Mouse (Mus musculus) left cerebral cortex, postnatal 36 days (tissue): ENCODE data around the gene Tspan32. TPM values are rescaled to one million over a fixed set of nuclear protein-coding genes. Genes with fewer than 3 reads are reported as not detected.
A peak's percentile ranks its signal among the peaks of the same experiment; 100 is the strongest.

Source experiments
- DNase-seq, 2 experiments: peaks; one replicate each; pipeline ENCODE4 v3.0.0; 2021 to 2022; ENCODE audit warnings: low spot score in 2 of 2, mixed read lengths in 1 of 2
- intact Hi-C: fragments of 180-260 bp; cut with DNase I; formaldehyde crosslinking; loops from one replicate; pipeline ENCODE4 v1.15.1; 2025
- total RNA-seq, 2 experiments: library from RNA; stranded (reverse); gene quantifications; 2 replicates each; pipeline ENCODE4 v1.2.3; 2021

The Tspan32 gene
- total RNA-seq, 2 experiments from 2014 or later, result 0.20 to 0.39 TPM

DNA sequence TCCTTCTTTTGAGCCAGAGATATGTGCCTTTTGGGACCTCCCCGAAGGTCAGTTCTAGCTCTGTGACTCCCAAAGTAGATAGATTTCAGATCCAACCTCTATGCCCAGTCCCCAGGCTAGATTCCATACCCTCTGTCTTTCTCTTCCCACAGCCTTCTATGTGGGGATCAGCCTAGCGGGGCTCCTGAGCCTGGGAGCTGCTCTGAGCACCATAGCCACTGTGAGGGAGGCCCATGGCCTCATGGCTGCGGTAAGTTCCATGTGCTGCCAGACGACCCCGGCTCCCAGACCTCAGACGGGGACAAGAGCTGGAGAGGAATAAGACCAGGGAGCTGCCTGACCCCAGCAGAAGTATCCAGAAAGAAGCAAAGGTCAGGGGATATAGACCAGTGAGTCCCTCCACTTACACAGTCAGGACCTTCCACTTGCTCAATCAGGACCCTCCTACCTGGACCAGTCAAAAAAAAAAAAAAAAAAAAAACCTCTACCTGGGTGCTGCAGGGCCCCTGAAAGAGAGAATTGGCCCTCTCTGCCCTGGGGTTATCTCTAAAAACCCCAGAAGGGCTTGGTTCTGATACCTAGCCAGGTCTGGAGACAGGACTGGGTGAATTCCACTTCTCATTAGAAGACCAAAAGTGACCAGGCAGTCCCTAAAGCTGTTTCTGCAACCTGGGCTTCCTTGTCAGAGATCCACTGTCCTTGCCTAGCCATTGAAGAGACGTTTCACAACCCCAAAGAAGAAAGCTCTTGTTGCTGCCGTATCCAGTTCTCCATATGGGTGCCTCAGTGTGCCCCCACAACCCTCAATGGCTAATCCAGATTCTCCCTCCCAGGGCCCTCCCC, 2.1 kb downstream of the Tspan32 start:
- intact Hi-C loops, result loop anchor here (5.0 to 10.0 kb wide), 3 partner anchors 45 to 458 kb away; partner anchors contain the start of genes Cd81 and Cdkn1c
- DNase-seq, result no peak

DNA sequence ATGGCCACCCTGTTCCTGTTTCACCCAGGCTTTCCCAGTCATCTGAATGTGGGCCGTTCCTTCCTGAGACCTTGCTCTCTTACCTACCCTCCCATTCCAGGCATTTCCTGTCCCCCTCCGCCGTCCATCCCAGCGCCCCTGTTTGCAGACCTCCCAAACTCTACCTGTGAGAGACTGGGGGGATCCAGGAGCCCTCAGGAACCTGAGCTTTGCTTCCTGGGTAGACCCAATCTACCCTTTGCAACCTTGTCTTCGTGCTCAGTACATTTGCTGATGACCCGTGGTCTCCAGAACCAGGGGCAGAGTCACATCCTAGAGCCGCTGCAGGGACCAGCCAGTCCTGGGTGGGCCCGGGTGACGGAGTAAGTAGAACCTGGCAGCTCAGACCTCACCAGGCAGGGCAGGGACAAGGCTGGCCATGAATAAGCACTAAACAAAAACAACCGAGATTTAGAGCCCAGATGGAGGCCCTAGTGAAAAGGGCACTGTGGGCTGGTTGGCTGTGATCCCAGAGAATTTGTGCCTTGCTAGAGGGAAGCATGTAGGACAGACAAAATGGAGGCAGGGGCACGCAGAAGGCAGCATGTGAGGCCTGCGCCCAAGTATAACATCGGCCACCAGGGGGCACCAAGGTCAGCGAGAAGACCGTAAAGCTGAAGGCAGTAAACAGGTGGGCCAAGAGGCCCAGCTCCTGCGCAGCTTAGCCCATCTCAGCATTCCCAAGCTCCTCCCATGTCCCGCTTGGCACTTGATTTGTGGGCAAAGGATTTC, 2.9 kb downstream of the Tspan32 start:
- intact Hi-C loops, result loop anchor here (1.0 to 10.0 kb wide), 4 partner anchors 45 to 457 kb away; partner anchors contain the start of genes Cd81 and Cdkn1c
- peak; percentile 85 to 88 for DNase-seq

GRCm38 (mm10) chr7:143008370-143008926, 3.6 kb downstream of the Tspan32 start:
- DNase-seq, result no peak
- intact Hi-C loops, result loop anchor here (1.0 to 10.0 kb wide), 4 partner anchors 44 to 456 kb away; partner anchors contain the start of genes Cd81 and Cdkn1c

- intact Hi-C loops, result loop anchor here (1.0 to 10.0 kb wide), 4 partner anchors 43 to 456 kb away; partner anchors contain the start of genes Cd81 and Cdkn1c
- DNase-seq, result no peak
Measured at GRCm38 (mm10) chr7:143008996-143009665, 4.3 kb downstream of the Tspan32 start.

DNA sequence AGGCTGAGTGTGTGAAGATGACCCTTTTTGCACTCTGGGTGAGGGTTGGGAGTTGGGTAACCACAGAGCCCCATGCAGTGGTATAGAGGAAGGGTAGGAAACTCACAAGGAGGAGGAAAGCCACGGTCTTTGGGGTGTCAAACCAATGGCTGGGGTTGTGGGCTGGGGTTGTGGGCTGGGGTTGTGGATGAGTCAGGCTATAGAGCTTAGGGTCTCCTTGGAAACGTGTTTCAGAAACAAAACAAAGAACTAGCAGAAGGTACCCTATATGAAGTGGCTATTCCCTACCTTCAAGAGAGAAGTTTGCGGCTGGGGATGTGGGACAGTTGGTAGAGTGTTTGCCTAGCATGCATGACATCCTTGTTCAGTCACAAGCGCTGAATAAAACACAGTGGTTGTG, 5.2 kb downstream of the Tspan32 start:
- no peak for DNase-seq
- intact Hi-C loops, result loop anchor here (5.0 to 10.0 kb wide), 3 partner anchors 42 to 455 kb away; partner anchors contain the start of genes Cd81 and Cdkn1c

DNA sequence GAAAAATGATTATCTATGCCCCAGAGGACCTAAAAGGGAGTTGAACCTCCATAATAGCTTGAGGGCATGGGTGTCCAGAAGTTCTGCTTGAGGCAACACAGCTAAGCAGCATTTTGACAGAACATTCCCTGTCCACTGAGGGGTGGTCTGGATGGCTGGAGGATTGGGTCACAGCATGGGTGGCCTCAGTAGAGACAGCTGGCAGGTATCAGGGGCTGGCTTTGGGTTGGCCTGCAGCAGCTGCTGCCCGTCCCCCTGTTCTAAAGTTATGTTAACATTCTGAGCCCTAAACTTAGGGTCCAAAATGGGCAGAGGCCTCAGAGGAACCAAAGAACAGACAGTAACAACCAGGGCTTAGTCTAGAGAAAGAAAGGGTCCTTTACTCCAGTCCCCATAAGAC, 6.4 kb downstream of the Tspan32 start:
- no peak for DNase-seq
- intact Hi-C loops, result no loop called here

GRCm38 (mm10) chr7:143012230-143012875, 7.5 kb downstream of the Tspan32 start:
- intact Hi-C loops, result no loop called here
- no peak for DNase-seq

DNA sequence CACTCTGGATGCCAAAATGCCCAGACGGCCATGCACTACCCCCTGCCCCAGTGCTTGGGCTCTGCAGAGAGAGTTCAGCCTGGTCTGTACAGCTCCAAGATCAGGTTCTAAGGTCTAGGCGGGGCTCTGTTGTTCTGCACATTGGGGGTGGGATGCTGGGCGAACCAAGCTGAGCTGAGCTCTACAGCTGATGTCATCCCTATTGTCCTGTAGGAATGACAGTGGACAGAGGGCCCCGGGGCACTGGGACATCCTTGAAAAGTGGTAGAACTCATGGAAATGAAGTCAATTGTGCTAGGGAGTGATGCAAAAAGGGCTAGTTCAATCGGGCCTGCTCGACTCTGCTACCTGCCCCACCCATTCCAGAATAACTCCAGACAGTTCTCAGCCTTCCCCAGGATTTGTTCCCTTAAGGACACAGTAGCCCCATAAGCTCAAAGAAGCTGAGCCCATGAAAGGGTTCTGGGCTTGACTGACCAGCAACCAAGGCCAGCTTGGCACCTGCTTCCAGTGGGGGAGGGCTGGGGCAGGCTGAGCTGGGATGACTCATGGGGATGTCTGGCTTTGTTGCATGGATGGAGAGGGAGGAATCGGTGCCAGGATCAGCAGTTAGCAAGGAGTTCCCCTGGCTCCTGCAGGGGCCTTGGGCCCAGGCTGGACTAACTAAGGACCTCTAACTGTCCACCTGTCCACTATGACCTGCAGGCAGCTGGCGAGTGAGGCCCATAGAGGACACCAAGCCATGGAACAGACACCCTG, 8.8 kb downstream of the Tspan32 start:
- intact Hi-C loops, result no loop called here
- DNase-seq, result peak; percentile 34 to 36

DNA sequence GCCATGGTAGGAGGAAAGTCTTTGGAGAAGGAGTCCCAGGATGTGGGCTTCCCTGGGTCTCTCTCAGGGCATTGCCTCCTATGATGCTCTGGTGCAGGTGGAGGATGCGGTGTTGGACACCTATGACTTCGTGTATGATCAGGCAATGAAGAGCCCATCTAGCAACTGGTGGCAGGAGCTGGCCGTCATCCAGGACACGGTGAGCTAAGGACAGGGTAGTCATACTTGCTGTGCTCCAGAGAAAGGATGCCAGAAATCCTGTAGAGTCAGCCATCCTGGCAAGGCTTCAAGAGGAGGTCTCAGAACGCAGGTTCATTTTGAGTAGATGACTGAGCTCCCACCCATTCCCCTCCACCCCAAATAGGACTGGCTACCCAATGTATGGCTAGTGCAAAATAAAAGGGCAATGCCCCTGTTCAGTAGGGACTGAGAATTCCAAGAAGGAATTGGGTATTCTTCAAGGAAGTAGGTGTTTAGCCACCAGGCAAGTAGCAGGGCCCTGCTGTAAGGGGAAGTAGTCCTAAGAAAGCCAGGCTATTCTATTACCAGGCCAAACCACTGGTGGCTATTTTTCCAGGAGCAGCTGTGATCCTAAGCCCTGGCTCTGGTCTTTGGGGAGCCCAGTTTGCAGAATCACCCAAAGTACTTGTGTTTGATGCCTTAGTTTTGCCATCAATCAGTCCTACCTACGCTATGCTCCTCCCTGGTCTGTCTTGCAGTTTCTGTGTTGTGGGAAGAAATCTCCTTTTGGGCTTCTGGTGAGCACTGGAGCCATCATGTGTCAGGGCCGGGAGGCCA, 10.2 kb downstream of the Tspan32 start:
- no peak for DNase-seq
- intact Hi-C loops, result no loop called here

DNA sequence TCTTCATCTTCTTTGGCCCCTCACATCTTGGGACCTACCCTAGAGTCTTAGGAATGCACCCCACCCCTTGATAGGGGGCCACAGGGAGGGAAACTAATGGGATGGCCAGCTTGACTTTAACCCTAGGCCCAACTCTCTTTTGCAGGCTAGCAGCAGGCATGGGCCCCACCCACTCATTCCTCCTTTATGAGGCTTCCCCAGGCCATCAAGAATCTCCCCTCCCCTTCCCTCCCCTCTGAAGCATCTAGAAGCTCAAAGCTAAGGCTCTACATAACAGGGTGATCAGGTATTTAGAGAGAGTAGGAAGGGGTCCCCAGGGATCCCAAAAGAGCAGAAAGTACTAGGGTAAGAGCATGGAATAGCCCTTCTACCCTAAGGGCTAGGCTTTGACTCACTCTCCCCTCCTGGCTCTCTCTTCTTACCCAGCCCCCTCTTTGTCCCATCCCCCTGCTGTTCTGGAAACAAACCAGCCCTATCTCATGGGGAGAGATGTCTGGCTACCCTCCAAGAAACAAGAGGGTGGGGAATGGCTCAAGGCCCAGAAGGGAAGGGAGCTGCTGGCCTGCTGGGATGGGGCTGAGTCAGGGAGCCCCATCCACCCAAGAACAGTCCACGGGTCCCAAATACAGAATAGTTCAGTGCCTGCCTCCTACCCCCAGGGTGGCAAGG, 11.0 kb downstream of the Tspan32 start:
- intact Hi-C loops, result loop anchor here (2.0 kb wide), 1 partner anchor 37 kb away; the partner anchor contains the start of gene Cd81
- DNase-seq, result peak; percentile 41 to 45

DNA sequence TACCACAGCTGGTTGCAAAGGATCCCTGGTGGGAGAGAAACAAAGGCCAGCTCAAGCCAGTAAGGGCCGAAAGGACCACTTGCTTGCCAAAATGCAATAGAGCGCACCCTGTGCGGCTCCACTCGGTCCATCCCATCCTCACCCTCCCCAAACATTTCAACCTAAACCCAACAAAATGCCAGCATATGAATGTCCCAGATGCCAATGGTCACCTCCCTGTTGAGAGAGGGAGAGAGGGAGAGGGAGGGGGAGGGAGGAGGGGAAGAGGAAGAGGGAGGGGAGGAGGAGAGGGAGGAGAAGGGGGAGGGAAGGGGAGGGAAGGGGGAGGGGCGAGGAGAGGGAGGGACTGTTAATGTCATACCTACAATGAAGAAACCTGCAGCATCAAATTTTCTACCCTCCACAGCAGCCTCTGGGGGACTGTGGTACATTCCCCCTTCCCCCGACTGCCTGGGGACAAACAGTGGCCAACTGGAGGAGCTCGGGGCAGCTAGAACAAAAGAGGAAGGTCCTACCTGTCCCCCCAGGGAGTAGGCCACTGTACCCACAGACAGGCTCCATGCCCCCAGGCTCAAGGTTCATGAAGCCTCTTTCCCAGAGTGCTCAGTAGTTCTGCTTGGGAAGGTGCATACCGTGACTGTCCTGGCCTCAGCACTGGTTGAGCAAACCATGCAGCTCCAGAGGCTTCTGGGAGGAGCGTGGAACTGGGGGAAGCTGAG, 11.7 kb downstream of the Tspan32 start:
- intact Hi-C loops, result loop anchor here (2.0 kb wide), 1 partner anchor 36 kb away; the partner anchor contains the start of gene Cd81
- no peak for DNase-seq

GRCm38 (mm10) chr7:143017181-143017580, 12.3 kb downstream of the Tspan32 start:
- DNase-seq, result no peak
- intact Hi-C loops, result loop anchor here (2.0 kb wide), 1 partner anchor 36 kb away; the partner anchor contains the start of gene Cd81

- intact Hi-C loops, result no loop called here
- no peak for DNase-seq
Measured at GRCm38 (mm10) chr7:143020040-143020439, 15.2 kb downstream of the Tspan32 start.

DNA sequence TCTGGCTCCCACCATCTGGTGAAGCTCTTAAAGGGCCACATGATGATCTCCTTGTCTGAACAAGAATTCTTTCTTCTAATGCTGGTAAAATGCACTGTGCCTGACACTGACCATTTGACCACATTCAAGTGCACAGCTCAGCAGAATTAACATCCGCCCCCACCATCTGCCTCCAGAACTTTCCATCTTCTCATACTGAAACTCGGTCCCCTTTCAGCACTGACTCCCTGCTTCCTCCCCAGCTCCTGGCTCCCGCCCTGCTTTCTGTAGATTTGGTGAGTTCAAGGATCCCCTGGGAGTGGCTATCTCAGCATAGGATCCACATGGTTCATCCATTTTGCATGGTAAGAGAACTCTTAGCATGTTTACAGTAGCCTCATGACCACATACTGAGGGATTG, 15.9 kb downstream of the Tspan32 start:
- no peak for DNase-seq
- intact Hi-C loops, result no loop called here

- intact Hi-C loops, result no loop called here
- no peak for DNase-seq
Measured at GRCm38 (mm10) chr7:143021356-143022164, 16.7 kb downstream of the Tspan32 start.
